Mouse (Mus musculus) lung, adult 18-20 months (tissue): ENCODE results near the gene Cdk19.
"Not testable (repeated sequence)": the region's sequence is repeated elsewhere in the genome, so short reads cannot be mapped to it uniquely, and the experiment has no call there.

Experiments used
- DNase-seq, 2 experiments: peaks; one replicate each; pipeline ENCODE4 v3.0.0; 2022; ENCODE audit warnings: mixed read lengths in 2 of 2

The Cdk19 gene

DNA sequence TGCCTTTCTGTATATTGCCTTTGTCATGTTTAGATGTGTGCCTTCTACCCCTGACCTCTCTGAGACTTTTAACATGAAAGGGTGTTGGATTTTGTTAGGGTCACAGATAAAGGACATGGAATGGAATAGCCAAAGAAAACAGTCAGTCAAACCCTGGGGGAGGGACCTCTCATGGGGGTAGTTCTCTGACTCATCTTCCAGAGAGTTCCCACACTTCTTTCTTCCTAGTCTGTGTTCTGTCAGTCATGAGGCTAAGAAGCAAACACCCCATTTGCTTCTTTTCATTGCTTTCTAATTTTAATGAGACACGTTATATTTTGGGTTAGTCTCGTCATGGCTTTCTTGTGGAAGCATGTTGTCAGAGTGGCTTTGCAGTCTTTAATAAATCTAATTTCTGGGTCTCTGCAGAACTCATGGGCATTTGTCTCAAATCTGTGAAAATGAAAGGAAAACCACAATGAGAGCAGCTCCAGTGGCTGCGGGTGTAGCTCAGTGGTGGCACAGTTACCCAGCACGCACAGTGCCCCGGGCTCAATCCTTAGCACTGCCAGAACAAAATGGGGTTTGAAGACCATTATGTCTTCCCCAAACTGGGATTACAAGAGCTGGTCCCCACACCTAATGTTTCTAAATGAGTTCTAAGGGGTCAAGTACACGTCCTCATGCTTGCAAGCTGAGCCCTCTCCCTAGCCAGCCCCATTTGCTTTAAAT is 149.9 kb downstream of the Cdk19 start:
- no peak for DNase-seq

DNA sequence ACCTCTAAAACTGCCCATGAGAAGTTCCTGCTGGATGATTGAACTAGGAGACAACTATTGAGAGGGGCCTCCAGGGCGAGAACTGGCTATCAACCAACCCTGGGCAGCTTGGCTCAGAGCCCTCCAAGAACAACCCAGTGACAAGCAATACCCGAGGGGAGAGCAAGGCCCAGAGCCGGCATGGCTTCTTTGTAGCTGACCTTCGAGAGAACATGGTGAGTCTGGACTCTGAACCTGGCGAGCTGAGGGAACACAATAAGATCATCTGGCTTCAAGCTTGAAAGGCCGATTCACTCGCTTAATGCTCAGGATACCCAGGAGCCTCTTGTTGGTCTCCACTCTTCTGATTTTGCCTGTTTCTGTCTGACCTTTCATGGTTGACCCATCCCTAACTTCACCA is 151.8 kb downstream of the Cdk19 start:
- DNase-seq = no peak

DNA sequence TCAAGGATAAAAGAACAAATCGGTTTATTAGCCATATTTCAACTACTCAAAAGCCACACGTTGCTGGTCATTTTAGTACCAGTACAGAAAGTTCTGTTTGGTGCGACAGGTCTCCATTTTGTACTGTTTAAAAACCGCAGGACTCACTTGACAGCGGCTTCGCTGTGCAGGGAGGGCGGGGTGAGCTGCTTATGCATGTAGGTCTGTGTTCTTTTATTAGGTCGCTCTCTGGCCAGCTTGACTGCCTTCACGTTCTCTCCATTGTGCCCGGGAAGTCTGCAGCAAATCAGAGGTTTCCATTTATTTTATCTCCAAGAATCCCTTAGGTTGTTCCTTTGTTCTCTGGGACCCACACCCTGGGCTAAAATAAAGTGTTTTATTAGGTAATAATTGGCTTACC is 152.4 kb downstream of the Cdk19 start:
- DNase-seq = no peak

DNA sequence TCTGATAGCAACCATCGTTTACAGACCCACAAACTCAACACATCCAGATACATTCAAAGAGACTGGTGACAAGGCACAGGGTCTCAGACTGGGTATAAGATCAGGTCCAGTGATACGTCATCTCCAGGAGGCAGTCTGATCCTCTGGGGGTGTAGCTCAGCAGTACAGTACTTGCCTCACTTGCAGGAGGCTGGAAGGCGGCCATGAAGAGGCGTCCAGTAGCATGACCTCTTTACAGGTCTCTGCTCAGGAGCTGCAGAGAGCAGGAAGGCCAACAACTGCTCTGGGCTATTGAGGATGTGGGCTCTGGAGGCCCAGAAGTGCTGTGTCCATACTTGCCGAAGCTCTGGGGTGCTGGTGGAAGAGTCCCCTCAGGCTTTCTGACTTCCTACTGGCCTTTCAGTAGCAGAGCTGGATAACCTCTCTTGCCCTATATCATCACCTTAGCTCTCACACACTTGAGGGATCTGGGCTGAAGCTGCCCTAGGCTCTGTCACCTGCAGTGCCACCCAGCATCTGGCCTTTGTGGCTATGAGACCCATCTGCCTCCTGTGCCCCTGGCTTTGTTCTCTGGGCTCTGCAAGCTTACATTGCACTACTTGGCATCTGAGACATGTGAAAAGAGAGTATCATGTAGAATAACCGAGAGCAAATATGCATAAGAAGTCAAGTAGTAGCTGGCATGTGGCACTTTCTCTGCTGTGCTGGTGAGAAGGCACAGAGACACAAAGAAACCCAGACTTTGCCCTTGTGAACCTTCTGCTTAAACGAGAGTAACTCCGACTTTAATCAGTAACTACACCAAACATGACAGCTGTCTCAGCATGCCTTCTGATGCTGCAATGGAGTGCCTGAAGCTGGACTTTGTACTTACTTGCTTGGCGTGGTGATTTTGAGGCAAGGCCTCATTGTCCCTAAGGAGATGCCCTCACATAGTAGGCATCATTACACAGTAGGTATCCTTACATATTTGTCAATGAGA is 155.1 kb downstream of the Cdk19 start:
- no peak for DNase-seq

GRCm38 (mm10) chr10:40497301-40498041 is 158.1 kb downstream of the Cdk19 start:
- no peak for DNase-seq

GRCm38 (mm10) chr10:40498426-40498825 is 159.1 kb downstream of the Cdk19 start:
- DNase-seq = no peak

DNA sequence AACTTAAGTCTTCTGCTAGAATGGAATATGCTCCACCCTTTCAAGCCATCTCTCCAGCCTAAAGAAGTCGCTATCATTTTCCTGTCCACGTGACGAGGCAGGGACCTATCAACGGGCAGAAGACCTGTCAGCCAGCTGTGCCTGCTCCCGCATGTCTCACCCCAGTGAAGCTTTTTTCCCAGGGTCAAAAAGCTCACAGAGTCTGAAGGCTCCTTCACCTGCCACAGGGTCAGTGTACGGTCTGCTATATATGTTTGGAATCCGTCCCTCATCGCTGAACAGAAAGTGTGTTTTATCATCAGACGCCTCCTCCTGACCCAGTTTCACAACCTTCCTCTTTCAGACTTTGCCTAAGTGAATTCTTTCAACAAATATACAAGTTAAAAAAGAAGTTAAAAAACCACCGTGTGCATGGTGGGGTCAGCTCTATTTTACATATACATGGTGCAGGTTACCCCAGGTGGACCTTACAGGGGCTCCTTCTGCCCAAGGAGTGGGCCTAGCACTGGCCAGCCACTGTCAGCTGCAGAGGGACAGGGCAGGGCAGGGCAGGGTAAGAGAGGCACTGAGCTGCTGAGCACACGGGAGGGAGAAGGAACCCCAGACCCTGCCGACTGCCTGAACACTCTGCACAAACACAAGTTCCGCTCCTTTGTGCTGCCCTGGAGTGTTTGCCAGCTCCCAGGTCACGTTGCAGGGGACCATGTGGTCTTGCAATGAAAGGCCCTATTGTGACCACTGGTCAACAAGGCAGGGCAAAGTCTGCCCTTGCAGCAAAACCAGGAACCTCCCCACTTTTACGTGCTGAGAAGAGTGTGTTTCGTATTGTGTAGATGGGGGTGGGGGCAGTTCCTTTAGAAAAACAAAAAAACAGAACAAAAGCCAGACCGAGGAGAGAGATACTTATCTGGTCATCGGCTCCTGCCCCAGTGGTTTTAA is 160.2 kb downstream of the Cdk19 start:
- DNase-seq = peak; percentile 79 to 87

DNA sequence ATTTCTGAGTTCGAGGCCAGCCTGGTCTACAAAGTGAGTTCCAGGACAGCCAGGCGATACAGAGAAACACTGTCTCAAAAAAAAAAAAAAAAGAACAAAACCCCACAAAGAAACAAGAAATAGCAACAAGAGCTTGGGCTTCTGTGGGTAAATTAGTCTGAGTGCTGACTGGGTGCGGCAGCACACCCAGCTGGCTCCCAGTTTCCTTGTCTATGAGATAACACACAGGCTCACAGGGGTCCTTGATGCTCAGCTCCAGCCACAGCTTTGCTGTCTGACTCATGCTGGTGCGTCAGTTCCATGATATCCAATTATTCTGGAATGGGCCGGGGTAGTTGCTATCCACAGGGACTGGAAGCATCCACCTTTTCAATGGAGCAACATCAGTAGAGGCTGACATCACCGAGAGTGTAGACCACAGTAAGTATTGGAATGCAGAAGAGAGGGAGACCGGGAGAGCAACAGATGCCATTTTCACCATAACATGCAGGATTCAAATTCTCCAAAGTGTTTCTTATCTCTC is 161.4 kb downstream of the Cdk19 start:
- no peak for DNase-seq

DNA sequence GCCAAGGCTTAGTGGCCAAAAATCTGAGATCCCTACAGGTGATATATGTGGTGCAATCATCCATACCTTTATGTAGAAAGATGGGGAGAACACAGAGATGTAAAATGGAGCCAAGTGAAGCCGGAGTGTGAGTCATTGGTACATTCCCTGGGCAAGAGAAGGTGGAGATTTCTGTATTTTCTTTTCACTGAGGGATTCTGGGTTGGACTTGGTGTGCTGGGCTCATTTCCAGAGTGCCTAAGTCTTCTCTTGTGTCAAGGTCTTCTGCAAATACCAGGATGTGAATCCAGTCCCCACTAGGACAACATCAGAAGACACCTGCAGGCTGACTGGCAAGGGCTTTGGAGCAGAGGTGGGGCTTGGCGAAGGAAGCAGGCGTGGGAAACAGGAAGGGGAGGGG is 163.4 kb downstream of the Cdk19 start:
- DNase-seq = no peak

GRCm38 (mm10) chr10:40510356-40510755 is 171.0 kb downstream of the Cdk19 start:
- no peak for DNase-seq

DNA sequence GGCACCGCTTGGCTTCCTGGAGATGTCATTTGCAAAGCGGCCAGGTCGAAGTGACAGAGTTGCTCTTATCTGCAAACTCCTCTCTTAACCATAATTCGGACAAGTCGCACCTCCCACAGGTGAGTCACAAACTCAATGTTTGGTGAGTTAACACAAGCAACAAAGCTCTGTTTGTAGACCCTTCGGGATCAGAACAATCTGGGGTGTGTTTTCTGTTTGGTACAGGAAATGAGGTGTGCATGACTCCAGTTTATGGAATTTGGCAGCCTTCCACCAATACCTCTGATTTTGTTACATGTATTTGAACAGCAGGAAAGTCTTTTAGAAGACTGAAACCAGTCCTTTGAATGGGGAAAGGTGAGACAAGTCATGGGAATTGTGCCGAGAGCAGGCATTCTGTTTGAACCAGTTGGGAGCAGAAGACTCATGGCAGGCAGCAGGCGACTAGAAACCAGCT is 171.9 kb downstream of the Cdk19 start:
- DNase-seq = peak; percentile 34 to 77

GRCm38 (mm10) chr10:40512185-40512584 is 172.8 kb downstream of the Cdk19 start:
- peak in 1 of 2 experiments; percentile 51 for DNase-seq

DNA sequence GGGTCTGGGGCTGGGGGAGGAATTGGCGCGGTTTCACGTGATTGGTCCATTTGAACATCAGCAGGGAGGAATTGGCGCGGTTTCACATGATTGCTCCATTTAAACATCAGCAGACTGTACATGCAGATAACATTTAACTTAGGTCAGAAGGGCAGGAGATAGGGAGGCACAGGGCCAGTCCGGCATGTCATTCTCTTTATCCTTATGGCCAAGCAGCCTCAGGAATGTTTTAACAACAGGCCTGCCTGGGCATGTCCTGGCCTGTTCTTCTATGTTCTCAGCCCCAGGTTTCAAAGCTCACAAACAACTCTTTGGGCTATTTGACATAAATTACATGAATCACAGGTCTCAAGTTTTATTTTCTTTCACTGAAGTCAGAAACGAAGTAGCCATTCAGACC is 173.6 kb downstream of the Cdk19 start:
- not testable (repeated sequence) for DNase-seq

DNA sequence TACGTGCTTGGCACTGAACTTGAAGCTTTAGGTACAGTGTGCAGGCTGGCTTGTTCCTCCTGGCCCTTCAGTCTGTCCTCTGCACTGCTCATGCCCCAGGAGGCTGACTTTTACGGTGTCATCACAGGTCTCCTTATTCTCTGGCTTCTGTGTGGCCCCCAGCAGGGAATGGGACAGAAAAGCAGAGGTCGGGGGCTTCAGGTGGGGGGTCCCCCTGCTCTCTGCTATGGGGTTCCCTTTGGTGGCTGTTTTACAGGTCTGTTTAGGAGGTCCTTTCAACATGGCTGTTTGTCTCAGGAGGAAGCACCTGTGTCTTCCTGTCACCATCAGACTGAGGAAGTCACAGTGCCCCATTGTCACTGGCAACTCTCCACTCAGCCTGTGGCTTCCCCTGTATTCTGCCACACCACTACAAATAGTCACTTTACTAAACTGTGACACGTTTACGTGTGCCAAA is 175.9 kb downstream of the Cdk19 start:
- DNase-seq = no peak

DNA sequence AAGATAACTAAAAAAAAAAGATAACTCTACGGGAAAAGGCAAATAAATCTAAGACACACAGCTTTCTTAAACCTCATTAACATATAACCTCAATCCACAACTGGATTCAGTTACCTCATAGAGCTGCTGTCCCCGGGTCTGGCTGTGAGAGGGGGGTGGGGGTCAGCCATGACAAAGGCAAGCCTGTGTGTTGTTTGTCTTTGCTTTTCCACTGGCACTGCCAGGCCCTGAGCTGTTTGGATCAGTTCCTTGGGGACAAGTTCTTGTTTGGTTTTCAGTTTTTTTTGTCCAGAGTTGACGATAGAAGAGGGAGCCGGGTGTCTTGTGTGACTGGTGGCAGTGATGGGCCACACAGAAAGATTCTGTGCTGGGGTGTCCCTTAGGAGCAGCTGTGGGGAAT is 177.1 kb downstream of the Cdk19 start:
- DNase-seq = peak in 1 of 2 experiments; percentile 43

GRCm38 (mm10) chr10:40519586-40519985 is 180.2 kb downstream of the Cdk19 start:
- peak; percentile 60 to 66 for DNase-seq

DNA sequence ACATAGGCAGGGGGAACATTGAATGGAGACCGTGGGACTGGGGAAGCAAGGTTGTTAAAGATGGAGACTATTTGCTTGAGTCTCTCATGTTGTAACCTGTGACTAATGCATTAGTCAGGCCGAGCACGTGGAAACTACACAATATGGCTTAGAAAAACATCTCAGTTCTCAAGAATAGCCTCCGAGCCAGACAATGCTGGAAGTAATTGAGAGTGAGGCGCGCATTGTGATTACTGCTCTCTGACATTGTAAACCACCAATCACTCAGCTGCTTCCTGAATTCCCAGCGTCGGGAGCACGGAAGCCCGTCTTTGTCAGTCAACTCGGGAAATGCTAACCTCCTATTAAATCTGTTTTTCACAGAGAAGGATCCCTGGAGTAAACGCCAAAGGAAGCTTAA is 182.2 kb downstream of the Cdk19 start:
- DNase-seq = no peak

- no peak for DNase-seq
Observed at GRCm38 (mm10) chr10:40523312-40523975, 184.1 kb downstream of the Cdk19 start.

DNA sequence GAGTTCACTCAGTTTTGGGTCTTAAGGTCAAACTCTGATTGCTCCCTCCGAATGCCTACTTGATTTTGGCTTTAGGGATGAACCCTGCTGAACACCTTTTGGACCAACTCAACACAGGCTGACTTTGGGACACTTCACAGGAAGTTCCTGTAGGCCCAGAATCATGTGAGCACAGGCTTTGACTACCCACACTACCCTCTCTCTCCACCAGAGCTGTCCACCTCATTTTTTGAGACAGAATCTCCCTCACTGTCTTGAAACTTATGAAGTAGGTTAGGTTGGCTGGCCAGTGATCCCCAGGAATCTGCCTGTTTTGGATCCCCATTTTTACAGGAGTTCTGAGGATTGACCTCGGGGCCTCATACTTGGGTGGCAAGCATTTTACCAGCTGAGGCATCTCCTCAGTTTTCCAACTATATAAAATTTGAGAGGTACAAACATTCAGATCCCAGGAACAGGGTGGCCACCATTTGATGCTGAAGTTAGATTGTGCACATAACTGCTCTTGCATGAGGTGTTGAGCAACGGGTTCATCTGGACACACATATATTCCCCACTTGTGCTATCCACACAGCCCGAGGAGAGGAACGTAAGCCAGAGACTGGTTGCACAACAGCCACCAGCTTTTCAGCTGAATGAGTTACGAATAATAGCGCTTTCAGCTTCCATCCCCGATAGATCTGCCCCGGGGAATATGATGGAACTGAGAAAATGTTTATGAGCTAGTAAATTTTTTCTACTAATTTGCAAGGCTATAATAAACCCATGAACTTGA is 184.9 kb downstream of the Cdk19 start:
- peak in 1 of 2 experiments; percentile 41 for DNase-seq

DNA sequence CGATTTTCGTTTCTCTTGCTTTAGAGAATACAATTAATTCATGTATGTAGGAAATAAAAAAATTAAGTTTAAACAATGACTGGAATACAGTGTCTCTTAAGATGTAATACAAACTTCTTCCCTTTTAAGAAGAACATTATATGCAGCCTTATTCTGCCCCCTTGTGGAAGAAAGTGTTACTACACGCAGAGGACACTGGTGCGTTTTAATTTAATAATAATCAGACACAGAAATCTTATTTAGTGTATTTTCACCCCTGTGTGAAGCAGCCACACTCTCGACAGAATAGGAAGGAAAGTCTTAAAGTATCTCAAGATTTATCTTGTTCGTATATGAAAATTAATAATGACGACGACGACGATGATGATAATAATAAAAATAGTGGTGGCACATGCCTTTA is 185.6 kb downstream of the Cdk19 start:
- DNase-seq = peak in 1 of 2 experiments; percentile 54
